Mouse (Mus musculus) heart, embryonic 14.5 days (tissue): ENCODE data around the gene Lrrfip2. TPM values are rescaled to one million over a fixed set of nuclear protein-coding genes. Genes with fewer than 3 reads are reported as not detected.

Experiments
- polyA plus RNA-seq: library from polyadenylated mRNA; unstranded; fragments of >200 nt; fragmentation: Nextera tagmentation; extraction: Ambion mirVana; gene quantifications from 2 replicates; pipeline ENCODE4 v1.2.1, GENCODE M21; 2014

The Lrrfip2 gene
- polyA plus RNA-seq, 1 experiment from 2014 or later: 75.3 TPM

Other genes starting within 250 kb of the Lrrfip2 start
- 1.1 and 1.6 TPM in 2 replicates for gene Als2cl, start 237.7 kb upstream of the Lrrfip2 start, polyA plus RNA-seq
- gene Tmie, start 237.5 kb upstream of the Lrrfip2 start, polyA plus RNA-seq: 0.16 and 0.20 TPM in 2 replicates
- gene Fam240a, start 200.7 kb upstream of the Lrrfip2 start, polyA plus RNA-seq: not detected in 2 replicates
- gene Tdgf1, start 171.4 kb upstream of the Lrrfip2 start, polyA plus RNA-seq: not detected in 2 replicates
- gene Lrrc2, start 166.0 kb upstream of the Lrrfip2 start, polyA plus RNA-seq: 5.0 and 5.4 TPM in 2 replicates
- 0.12 TPM in 1 of 2 replicates, not detected in the other for gene Rtp3, start 127.0 kb upstream of the Lrrfip2 start, polyA plus RNA-seq
- gene Ltf, start 98.3 kb upstream of the Lrrfip2 start, polyA plus RNA-seq: 1.3 and 1.6 TPM in 2 replicates
- gene Ccrl2, start 60.1 kb upstream of the Lrrfip2 start, polyA plus RNA-seq: 3.2 and 3.6 TPM in 2 replicates
- 34.1 and 36.1 TPM in 2 replicates for gene Mlh1, start 154.2 kb downstream of the Lrrfip2 start, polyA plus RNA-seq
- 31.4 and 33.0 TPM in 2 replicates for gene Epm2aip1, start 154.3 kb downstream of the Lrrfip2 start, polyA plus RNA-seq
- gene Trank1, start 194.1 kb downstream of the Lrrfip2 start, polyA plus RNA-seq: 0.04 and 0.05 TPM in 2 replicates